Mouse (Mus musculus): ENCODE measurements around the gene Pop7. TPM values are rescaled to one million over a fixed set of nuclear protein-coding genes. Genes with fewer than 3 reads are reported as not detected.

The Pop7 gene
- polyA plus RNA-seq, 1 experiment from 2014 or later = 51.2 TPM

DNA sequence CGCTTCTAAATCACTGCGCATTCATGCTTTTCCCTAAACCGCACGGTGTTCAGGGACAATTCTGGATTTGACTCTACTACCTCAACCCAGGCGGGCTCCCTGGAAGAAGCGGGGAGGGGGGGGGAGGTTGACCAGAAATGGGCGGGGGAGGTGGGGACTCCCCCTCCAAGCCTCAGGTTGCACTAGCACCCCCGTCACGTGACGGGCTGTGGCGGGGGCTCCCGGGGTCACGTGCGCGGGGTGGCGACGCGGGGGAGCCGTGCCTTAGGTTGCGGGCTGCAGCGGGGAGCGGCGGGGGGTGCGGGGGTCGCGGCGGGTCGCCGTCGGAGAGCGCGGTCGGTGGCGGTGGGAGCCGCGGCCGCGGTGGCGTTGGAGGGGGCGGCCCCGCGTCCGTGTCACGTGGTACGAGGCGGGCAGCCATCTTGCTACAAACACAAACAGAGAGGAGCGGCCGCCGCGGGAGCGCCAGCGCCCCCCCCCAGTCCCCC is 7.7 kb upstream of the Pop7 start:
- Histone ChIP-seq H3K36me3 (ENCODE audit: insufficient read depth, low read length) (no peaks in the 10 kb centered on the region), H3K27me3 (ENCODE audit: insufficient read depth, low read length) (no peaks in the 10 kb centered on the region), H3K9me3 (ENCODE audit: low read length) (no peaks in the 10 kb centered on the region), H3K4me3 (ENCODE audit: low read length) (peak overlapping the region; percentile 96), H3K9ac (replicated peaks; ENCODE audit: low read length) (peak overlapping the region; percentile 99), H3K4me2 (replicated peaks; ENCODE audit: low read depth, low read length) (peak overlapping the region; percentile 89), H3K4me1 (ENCODE audit: insufficient read depth, low read length) (peaks cover 29% of the 10 kb centered on the region), H3K27ac (ENCODE audit: low read length) (peak overlapping the region; percentile 79)
- WGBS = 2% methylated on average over 32 of the region's 52 CpGs
- peak; percentile 70 for ATAC-seq (ENCODE audit: low FRiP score, low TSS enrichment)

DNA sequence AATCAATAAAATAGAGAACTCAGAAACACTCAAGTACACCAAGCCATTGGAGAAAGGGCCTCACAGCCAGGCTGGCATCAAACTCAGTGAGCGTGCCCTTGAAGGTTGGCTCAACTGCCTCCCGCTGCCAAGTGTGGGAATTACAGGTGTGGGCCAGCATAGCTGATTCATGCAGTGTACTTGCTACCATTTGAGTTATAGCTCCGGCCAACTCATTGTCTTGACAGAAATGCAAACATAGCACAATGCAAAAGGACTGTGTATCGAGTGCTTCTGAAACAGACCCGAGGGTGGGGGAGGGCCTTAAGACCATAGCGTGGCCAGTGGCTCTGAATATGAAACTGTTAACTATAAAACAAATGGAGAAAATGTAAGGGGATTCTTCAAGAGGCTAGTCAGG is 1.7 kb upstream of the Pop7 start:
- H3K9ac ChIP-seq (replicated peaks; ENCODE audit: low read length) = no peak overlapping the region
- peaks cover 18% of the 10 kb centered on the region for H3K4me1 ChIP-seq (ENCODE audit: insufficient read depth, low read length)
- 76% methylated on average over 6 of the region's 6 CpGs for WGBS
- H3K36me3 ChIP-seq (ENCODE audit: insufficient read depth, low read length) = peaks cover 8% of the 10 kb centered on the region; the same call in 1 of the 2 replicates
- H3K9me3 ChIP-seq (ENCODE audit: low read length) = no peaks in the 10 kb centered on the region
- H3K27me3 ChIP-seq (ENCODE audit: insufficient read depth, low read length) = no peaks in the 10 kb centered on the region
- no peak for ATAC-seq (ENCODE audit: low FRiP score, low TSS enrichment)
- H3K4me2 ChIP-seq (replicated peaks; ENCODE audit: low read depth, low read length) = no peak overlapping the region
- no peak overlapping the region for H3K4me3 ChIP-seq (ENCODE audit: low read length)
- no peak overlapping the region for H3K27ac ChIP-seq (ENCODE audit: low read length)

DNA sequence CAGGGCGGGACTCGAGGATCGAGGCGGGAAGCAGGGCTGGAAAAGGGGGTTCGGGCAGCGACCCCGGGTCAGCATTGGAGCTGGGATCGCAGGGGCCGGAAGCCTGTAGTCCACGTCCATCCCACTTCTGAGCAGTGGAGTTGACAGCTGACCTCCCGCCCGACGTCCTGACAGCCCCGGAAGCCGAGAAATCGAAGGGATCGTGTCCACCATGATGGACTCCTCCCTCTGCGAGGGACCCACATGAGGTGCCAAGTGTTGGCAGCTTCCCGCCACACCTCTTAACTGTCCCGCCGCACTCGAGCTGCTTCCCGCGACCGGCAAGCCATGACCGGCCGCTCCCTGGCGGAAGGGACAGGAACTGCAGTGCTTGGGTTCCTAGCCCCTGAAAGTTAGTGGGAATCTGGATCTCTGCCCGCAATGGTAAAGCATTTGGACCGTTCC is 371 bp upstream of the Pop7 start:
- Histone ChIP-seq H3K9me3 (ENCODE audit: low read length) (no peaks in the 10 kb centered on the region), H3K27me3 (ENCODE audit: insufficient read depth, low read length) (no peaks in the 10 kb centered on the region), H3K4me1 (ENCODE audit: insufficient read depth, low read length) (peaks cover 18% of the 10 kb centered on the region), H3K27ac (ENCODE audit: low read length) (peak overlapping the region; percentile 99), H3K4me2 (replicated peaks; ENCODE audit: low read depth, low read length) (peak overlapping the region; percentile 60), H3K36me3 (ENCODE audit: insufficient read depth, low read length) (peaks cover 8% of the 10 kb centered on the region; the same call in 1 of the 2 replicates), H3K9ac (replicated peaks; ENCODE audit: low read length) (peak overlapping the region; percentile 60), H3K4me3 (ENCODE audit: low read length) (peak overlapping the region; percentile 79)
- 0% methylated on average over 28 of the region's 30 CpGs for WGBS
- ATAC-seq (ENCODE audit: low FRiP score, low TSS enrichment) = peak; percentile 92

DNA sequence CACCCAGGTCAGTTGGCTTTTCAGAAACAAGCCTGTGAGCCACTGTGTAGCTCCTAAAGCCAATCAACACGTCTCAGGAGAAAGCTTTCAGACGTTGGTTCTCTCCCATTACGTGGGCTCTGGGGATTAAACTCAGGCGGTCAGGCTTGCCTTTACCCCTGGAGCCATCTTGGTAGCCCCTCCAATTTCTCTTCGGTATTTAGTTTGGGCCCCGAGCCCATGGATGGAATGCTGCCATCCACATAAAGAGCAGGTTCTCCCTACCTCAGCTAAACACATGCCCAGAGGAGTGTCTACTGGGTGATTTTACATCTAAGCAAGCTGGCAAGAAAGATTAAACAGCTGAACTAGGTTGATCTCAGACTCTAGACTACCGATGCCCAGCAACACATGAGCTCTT is 2.1 kb downstream of the Pop7 start:
- Histone ChIP-seq H3K9me3 (ENCODE audit: low read length) (no peaks in the 10 kb centered on the region), H3K4me1 (ENCODE audit: insufficient read depth, low read length) (peaks cover 18% of the 10 kb centered on the region), H3K36me3 (ENCODE audit: insufficient read depth, low read length) (peaks cover 8% of the 10 kb centered on the region; the same call in 1 of the 2 replicates), H3K4me2 (replicated peaks; ENCODE audit: low read depth, low read length) (no peak overlapping the region), H3K27ac (ENCODE audit: low read length) (no peak overlapping the region), H3K9ac (replicated peaks; ENCODE audit: low read length) (no peak overlapping the region), H3K27me3 (ENCODE audit: insufficient read depth, low read length) (no peaks in the 10 kb centered on the region), H3K4me3 (ENCODE audit: low read length) (no peak overlapping the region)
- 91% methylated on average over 7 of the region's 7 CpGs for WGBS
- ATAC-seq (ENCODE audit: low FRiP score, low TSS enrichment) = no peak

DNA sequence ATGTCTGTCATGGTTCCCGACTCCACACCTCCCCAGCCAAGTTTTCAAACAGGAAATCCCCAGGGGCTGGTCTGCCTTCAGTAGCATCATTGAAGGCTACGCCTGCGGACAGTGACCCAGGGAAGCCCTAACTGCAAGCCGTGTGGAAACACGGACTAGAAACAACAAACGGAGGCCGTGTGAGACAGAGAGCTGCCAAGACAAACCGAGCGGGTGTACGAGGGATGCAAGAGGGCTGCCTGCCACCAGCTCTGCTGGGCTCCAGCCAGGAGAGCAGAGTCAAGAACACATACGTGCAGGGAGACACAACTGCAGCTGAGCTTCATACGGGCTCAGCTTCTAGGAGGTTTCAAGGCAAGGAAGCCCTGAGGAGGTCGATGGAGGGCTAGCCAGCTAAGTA is 8.5 kb downstream of the Pop7 start:
- Histone ChIP-seq H3K4me2 (replicated peaks; ENCODE audit: low read depth, low read length) (no peak overlapping the region), H3K9ac (replicated peaks; ENCODE audit: low read length) (no peak overlapping the region), H3K27me3 (ENCODE audit: insufficient read depth, low read length) (no peaks in the 10 kb centered on the region), H3K4me3 (ENCODE audit: low read length) (no peak overlapping the region), H3K27ac (ENCODE audit: low read length) (no peak overlapping the region), H3K36me3 (ENCODE audit: insufficient read depth, low read length) (no peaks in the 10 kb centered on the region), H3K4me1 (ENCODE audit: insufficient read depth, low read length) (peaks cover 5% of the 10 kb centered on the region; the same call in 1 of the 2 replicates), H3K9me3 (ENCODE audit: low read length) (no peaks in the 10 kb centered on the region)
- 50% methylated on average over 13 of the region's 13 CpGs for WGBS
- no peak for ATAC-seq (ENCODE audit: low FRiP score, low TSS enrichment)

DNA sequence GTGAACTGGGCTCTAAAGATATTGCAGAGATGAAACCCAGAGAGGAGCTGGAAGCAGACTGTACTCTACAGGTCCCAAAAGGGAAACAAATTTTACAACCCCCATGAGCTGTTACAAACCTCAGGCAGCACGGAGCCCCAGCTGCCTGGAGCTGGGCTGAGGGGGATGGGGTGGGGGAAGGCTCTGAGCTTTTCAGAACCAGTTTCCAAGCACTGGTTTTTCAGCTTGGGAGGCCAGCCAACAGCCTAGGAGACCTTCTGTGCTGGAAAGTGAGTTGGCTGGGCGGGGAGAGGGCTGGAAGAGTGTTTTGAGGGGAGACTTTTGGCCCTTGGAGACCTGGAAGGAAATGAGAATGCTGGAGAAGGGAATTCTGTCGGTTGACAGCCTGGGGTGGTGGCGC is 10.8 kb downstream of the Pop7 start:
- ATAC-seq (ENCODE audit: low FRiP score, low TSS enrichment) = peak; percentile 54; the same call in 1 of the 2 replicates
- H3K9ac ChIP-seq (replicated peaks; ENCODE audit: low read length) = no peak overlapping the region; the same call in 1 of the 2 replicates
- H3K9me3 ChIP-seq (ENCODE audit: low read length) = no peaks in the 10 kb centered on the region
- H3K27me3 ChIP-seq (ENCODE audit: insufficient read depth, low read length) = peaks cover 2% of the 10 kb centered on the region; the same call in 1 of the 2 replicates
- no peak overlapping the region for H3K4me3 ChIP-seq (ENCODE audit: low read length)
- H3K27ac ChIP-seq (ENCODE audit: low read length) = no peak overlapping the region
- 35% methylated on average over 4 of the region's 4 CpGs for WGBS
- H3K4me1 ChIP-seq (ENCODE audit: insufficient read depth, low read length) = peaks cover 5% of the 10 kb centered on the region; the same call in 1 of the 2 replicates
- no peaks in the 10 kb centered on the region for H3K36me3 ChIP-seq (ENCODE audit: insufficient read depth, low read length)
- H3K4me2 ChIP-seq (replicated peaks; ENCODE audit: low read depth, low read length) = no peak overlapping the region

DNA sequence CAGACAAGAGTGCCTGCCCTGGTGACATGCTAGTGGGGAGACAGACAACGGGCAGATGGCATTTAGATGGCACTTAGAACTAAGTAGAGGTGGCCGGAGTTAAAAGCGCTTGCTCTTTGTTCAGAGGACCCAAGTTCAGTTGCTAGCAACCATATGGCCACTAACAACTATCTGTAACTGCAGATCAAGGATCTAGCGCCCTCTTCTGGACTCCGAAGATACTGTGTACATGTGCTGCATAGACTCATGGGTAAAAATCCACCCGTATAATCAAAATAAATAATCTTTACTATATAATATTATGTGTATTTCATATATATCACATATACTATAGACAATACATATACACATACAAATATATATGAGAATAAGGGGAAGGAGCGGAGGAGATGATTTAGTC is 14.7 kb downstream of the Pop7 start:
- Histone ChIP-seq H3K27ac (ENCODE audit: low read length) (no peak overlapping the region), H3K9ac (replicated peaks; ENCODE audit: low read length) (no peak overlapping the region), H3K4me1 (ENCODE audit: insufficient read depth, low read length) (peaks cover 12% of the 10 kb centered on the region; the same call in 1 of the 2 replicates), H3K36me3 (ENCODE audit: insufficient read depth, low read length) (no peaks in the 10 kb centered on the region), H3K4me2 (replicated peaks; ENCODE audit: low read depth, low read length) (no peak overlapping the region), H3K4me3 (ENCODE audit: low read length) (no peak overlapping the region), H3K9me3 (ENCODE audit: low read length) (no peaks in the 10 kb centered on the region), H3K27me3 (ENCODE audit: insufficient read depth, low read length) (peaks cover 16% of the 10 kb centered on the region; the same call in 1 of the 2 replicates)
- ATAC-seq (ENCODE audit: low FRiP score, low TSS enrichment) = no peak
- WGBS = 90% methylated on average over 7 of the region's 7 CpGs

DNA sequence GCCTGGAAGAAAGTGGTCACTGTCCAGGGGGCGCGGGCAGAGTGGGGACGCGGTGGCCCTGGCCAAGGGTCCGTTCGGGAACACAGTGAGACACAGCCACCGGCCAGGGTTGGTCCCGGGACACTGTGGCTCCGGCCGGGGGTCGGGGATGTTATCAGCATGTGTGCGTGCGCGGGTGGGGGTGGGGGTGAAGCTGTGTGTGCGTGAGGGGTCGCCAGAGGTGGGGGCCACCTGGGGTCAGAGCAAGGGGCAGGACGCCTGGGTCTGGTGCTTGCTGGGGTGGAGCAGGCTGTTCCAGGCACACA is 16.5 kb downstream of the Pop7 start:
- Histone ChIP-seq H3K9me3 (ENCODE audit: low read length) (no peaks in the 10 kb centered on the region), H3K4me1 (ENCODE audit: insufficient read depth, low read length) (peaks cover 7% of the 10 kb centered on the region; the same call in 1 of the 2 replicates), H3K36me3 (ENCODE audit: insufficient read depth, low read length) (no peaks in the 10 kb centered on the region), H3K27ac (ENCODE audit: low read length) (no peak overlapping the region), H3K9ac (replicated peaks; ENCODE audit: low read length) (peak overlapping the region; percentile 49), H3K4me3 (ENCODE audit: low read length) (peak overlapping the region; percentile 36), H3K4me2 (replicated peaks; ENCODE audit: low read depth, low read length) (peak overlapping the region; percentile 56), H3K27me3 (ENCODE audit: insufficient read depth, low read length) (peaks cover 16% of the 10 kb centered on the region; the same call in 1 of the 2 replicates)
- ATAC-seq (ENCODE audit: low FRiP score, low TSS enrichment) = peak; percentile 36; the same call in 1 of the 2 replicates
- WGBS = 2% methylated on average over 14 of the region's 17 CpGs

DNA sequence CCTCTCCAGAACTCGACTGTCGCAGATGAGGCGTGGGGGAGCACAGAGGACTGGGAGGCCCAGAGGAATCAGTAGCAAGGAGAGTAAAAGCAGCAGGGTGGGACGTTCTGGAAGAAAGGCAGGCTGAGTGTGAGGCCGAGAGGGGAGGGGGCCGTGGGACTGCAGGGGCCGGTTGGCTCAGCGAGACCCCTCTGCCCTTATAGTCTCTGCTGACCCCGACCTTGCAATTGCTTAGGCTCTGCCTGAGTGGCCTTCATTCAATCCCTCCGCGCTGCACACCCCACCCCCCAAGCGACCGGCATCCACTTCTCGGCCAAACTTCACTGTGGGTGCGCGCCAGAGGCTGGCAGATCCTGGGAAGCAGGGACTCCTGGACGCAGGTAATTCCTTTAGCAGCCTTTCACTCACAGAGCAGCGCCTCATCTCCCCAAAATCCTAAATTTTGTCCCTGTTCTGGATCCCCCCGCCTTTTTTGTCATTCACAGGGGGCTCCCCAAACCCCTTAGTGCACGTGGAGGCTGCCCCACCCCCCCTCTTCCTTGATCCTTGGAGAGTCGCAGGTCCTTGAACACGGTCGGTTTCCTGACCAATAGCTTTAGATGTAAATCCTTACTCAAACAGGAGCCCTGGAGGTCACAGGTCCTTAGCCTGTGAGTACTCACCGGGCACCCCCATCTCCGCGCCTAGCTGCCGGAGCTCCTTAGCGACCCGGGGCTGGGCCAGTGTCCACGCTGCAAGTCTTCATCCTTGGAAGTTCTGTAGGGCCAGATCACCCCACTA is 17.1 kb downstream of the Pop7 start:
- 8% methylated on average over 30 of the region's 30 CpGs for WGBS
- Histone ChIP-seq H3K27ac (ENCODE audit: low read length) (no peak overlapping the region), H3K4me2 (replicated peaks; ENCODE audit: low read depth, low read length) (peak overlapping the region; percentile 56), H3K27me3 (ENCODE audit: insufficient read depth, low read length) (peaks cover 16% of the 10 kb centered on the region; the same call in 1 of the 2 replicates), H3K9me3 (ENCODE audit: low read length) (no peaks in the 10 kb centered on the region), H3K36me3 (ENCODE audit: insufficient read depth, low read length) (no peaks in the 10 kb centered on the region), H3K9ac (replicated peaks; ENCODE audit: low read length) (peak overlapping the region; percentile 49), H3K4me3 (ENCODE audit: low read length) (peak overlapping the region; percentile 36), H3K4me1 (ENCODE audit: insufficient read depth, low read length) (peaks cover 7% of the 10 kb centered on the region; the same call in 1 of the 2 replicates)
- ATAC-seq (ENCODE audit: low FRiP score, low TSS enrichment) = 0 out of 2 replicates have a peak, but pooled peaks have one; percentile 12

DNA sequence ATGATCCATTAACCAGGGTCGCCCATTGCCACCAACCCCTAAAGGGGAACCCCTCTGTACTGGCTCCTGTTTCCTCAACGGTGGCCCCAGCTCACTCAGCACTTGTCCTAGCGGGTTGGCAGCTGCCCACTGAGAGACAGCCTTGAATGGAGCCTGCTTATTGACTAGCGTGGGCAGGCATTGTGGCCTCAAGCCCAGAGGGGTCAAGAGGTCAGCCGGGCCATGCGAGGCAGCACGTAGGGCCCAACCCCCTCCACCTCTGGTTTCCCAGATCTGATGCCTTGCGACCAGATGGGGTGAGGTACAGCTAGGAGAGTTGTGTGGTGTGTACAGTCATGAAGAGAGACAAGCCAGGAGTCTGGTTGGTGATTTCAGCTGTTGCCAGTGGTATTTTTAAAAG is 20.4 kb downstream of the Pop7 start:
- 46% methylated on average over 8 of the region's 8 CpGs for WGBS
- peaks cover 7% of the 10 kb centered on the region; the same call in 1 of the 2 replicates for H3K4me1 ChIP-seq (ENCODE audit: insufficient read depth, low read length)
- no peaks in the 10 kb centered on the region for H3K36me3 ChIP-seq (ENCODE audit: insufficient read depth, low read length)
- peaks cover 16% of the 10 kb centered on the region; the same call in 1 of the 2 replicates for H3K27me3 ChIP-seq (ENCODE audit: insufficient read depth, low read length)
- H3K9ac ChIP-seq (replicated peaks; ENCODE audit: low read length) = no peak overlapping the region
- H3K4me2 ChIP-seq (replicated peaks; ENCODE audit: low read depth, low read length) = no peak overlapping the region
- no peaks in the 10 kb centered on the region for H3K9me3 ChIP-seq (ENCODE audit: low read length)
- no peak overlapping the region for H3K4me3 ChIP-seq (ENCODE audit: low read length)
- no peak overlapping the region for H3K27ac ChIP-seq (ENCODE audit: low read length)
- 0 out of 2 replicates have a peak, but pooled peaks have one; percentile 25 for ATAC-seq (ENCODE audit: low FRiP score, low TSS enrichment)
